Mouse (Mus musculus): ENCODE measurements around the gene Cat. TPM values are rescaled to one million over a fixed set of nuclear protein-coding genes. Genes with fewer than 3 reads are reported as not detected.
A peak's percentile ranks its signal among the peaks of the same experiment; 100 is the strongest.

Cat gene
- polyA plus RNA-seq, 1 experiment, result 60.3 TPM

GRCm38 (mm10) chr2:103425456-103426063 lies 59.4 kb downstream of the Cat start:
- TF ChIP-seq CTCF (IDR thresholded peaks at IDR 0.05; ENCODE audit: borderline replicate concordance, insufficient read depth, low read length) (no peak), POLR2A (IDR thresholded peaks at IDR 0.05; ENCODE audit: low read depth, low read length) (no peak)
- no peaks in the 10 kb centered on the region for H3K4me1 ChIP-seq (ENCODE audit: control insufficient read depth, insufficient read depth, low read length)
- no peak overlapping the region for H3K27ac ChIP-seq (ENCODE audit: insufficient read depth, low read length)
- no peak overlapping the region for H3K4me3 ChIP-seq (ENCODE audit: insufficient read depth, low read length)

GRCm38 (mm10) chr2:103424349-103425026 lies 60.5 kb downstream of the Cat start:
- Histone ChIP-seq H3K4me3 (ENCODE audit: insufficient read depth, low read length) (no peak overlapping the region), H3K27ac (ENCODE audit: insufficient read depth, low read length) (no peak overlapping the region), H3K4me1 (ENCODE audit: control insufficient read depth, insufficient read depth, low read length) (no peaks in the 10 kb centered on the region)
- TF ChIP-seq CTCF (IDR thresholded peaks at IDR 0.05; ENCODE audit: borderline replicate concordance, insufficient read depth, low read length), result peak; percentile 70; the same call in 1 of the 2 replicates
- TF ChIP-seq POLR2A (IDR thresholded peaks at IDR 0.05; ENCODE audit: low read depth, low read length), result no peak

GRCm38 (mm10) chr2:103423884-103424283 lies 61.1 kb downstream of the Cat start:
- TF ChIP-seq POLR2A (IDR thresholded peaks at IDR 0.05; ENCODE audit: low read depth, low read length), result no peak
- no peak for TF ChIP-seq CTCF (IDR thresholded peaks at IDR 0.05; ENCODE audit: borderline replicate concordance, insufficient read depth, low read length)
- no peak overlapping the region for H3K27ac ChIP-seq (ENCODE audit: insufficient read depth, low read length)
- H3K4me3 ChIP-seq (ENCODE audit: insufficient read depth, low read length), result no peak overlapping the region
- no peaks in the 10 kb centered on the region for H3K4me1 ChIP-seq (ENCODE audit: control insufficient read depth, insufficient read depth, low read length)

- TF ChIP-seq CTCF (IDR thresholded peaks at IDR 0.05; ENCODE audit: borderline replicate concordance, insufficient read depth, low read length) (no peak), POLR2A (IDR thresholded peaks at IDR 0.05; ENCODE audit: low read depth, low read length) (no peak)
- no peak overlapping the region for H3K27ac ChIP-seq (ENCODE audit: insufficient read depth, low read length)
- no peak overlapping the region for H3K4me3 ChIP-seq (ENCODE audit: insufficient read depth, low read length)
- H3K4me1 ChIP-seq (ENCODE audit: control insufficient read depth, insufficient read depth, low read length), result no peaks in the 10 kb centered on the region
Observed at GRCm38 (mm10) chr2:103420650-103421507, 64.1 kb downstream of the Cat start.

- TF ChIP-seq POLR2A (IDR thresholded peaks at IDR 0.05; ENCODE audit: low read depth, low read length) (no peak), CTCF (IDR thresholded peaks at IDR 0.05; ENCODE audit: borderline replicate concordance, insufficient read depth, low read length) (no peak)
- Histone ChIP-seq H3K4me1 (ENCODE audit: control insufficient read depth, insufficient read depth, low read length) (no peaks in the 10 kb centered on the region), H3K27ac (ENCODE audit: insufficient read depth, low read length) (no peak overlapping the region), H3K4me3 (ENCODE audit: insufficient read depth, low read length) (no peak overlapping the region)
Observed at GRCm38 (mm10) chr2:103415774-103416173, 69.2 kb downstream of the Cat start.

- no peak overlapping the region for H3K4me3 ChIP-seq (ENCODE audit: insufficient read depth, low read length)
- H3K4me1 ChIP-seq (ENCODE audit: control insufficient read depth, insufficient read depth, low read length), result no peaks in the 10 kb centered on the region
- no peak overlapping the region for H3K27ac ChIP-seq (ENCODE audit: insufficient read depth, low read length)
- TF ChIP-seq CTCF (IDR thresholded peaks at IDR 0.05; ENCODE audit: borderline replicate concordance, insufficient read depth, low read length), result no peak
- no peak for TF ChIP-seq POLR2A (IDR thresholded peaks at IDR 0.05; ENCODE audit: low read depth, low read length)
Observed at GRCm38 (mm10) chr2:103413381-103413780, 71.6 kb downstream of the Cat start.

- Histone ChIP-seq H3K4me1 (ENCODE audit: control insufficient read depth, insufficient read depth, low read length) (no peaks in the 10 kb centered on the region), H3K27ac (ENCODE audit: insufficient read depth, low read length) (no peak overlapping the region), H3K4me3 (ENCODE audit: insufficient read depth, low read length) (no peak overlapping the region)
- no peak for TF ChIP-seq POLR2A (IDR thresholded peaks at IDR 0.05; ENCODE audit: low read depth, low read length)
Observed at GRCm38 (mm10) chr2:103411816-103412215, 73.1 kb downstream of the Cat start.

GRCm38 (mm10) chr2:103411348-103411747 lies 73.6 kb downstream of the Cat start, which contains the start of gene Elf5:
Elf5 (plus strand) TSS chr2:103411688.
- no peak for TF ChIP-seq POLR2A (IDR thresholded peaks at IDR 0.05; ENCODE audit: low read depth, low read length)
- no peak for TF ChIP-seq CTCF (IDR thresholded peaks at IDR 0.05; ENCODE audit: borderline replicate concordance, insufficient read depth, low read length)
- Histone ChIP-seq H3K4me3 (ENCODE audit: insufficient read depth, low read length) (no peak within 1 kb of the TSS), H3K27ac (ENCODE audit: insufficient read depth, low read length) (no peak within 1 kb of the TSS), H3K4me1 (ENCODE audit: control insufficient read depth, insufficient read depth, low read length) (no peaks in the 10 kb centered on the region)

- TF ChIP-seq POLR2A (IDR thresholded peaks at IDR 0.05; ENCODE audit: low read depth, low read length), result no peak
- no peak for TF ChIP-seq CTCF (IDR thresholded peaks at IDR 0.05; ENCODE audit: borderline replicate concordance, insufficient read depth, low read length)
- Histone ChIP-seq H3K27ac (ENCODE audit: insufficient read depth, low read length) (no peak overlapping the region), H3K4me1 (ENCODE audit: control insufficient read depth, insufficient read depth, low read length) (no peaks in the 10 kb centered on the region), H3K4me3 (ENCODE audit: insufficient read depth, low read length) (no peak overlapping the region)
Observed at GRCm38 (mm10) chr2:103406239-103406638, 78.7 kb downstream of the Cat start.

Other genes starting within 250 kb of the Cat start
- gene Ehf, start 181.9 kb downstream of the Cat start, polyA plus RNA-seq (2011; ENCODE audit: insufficient read length, low read depth, missing spikeins), result not detected in 2 replicates
- gene Elf5, start 73.5 kb downstream of the Cat start, polyA plus RNA-seq (2011; ENCODE audit: insufficient read length, low read depth, missing spikeins), result not detected in 2 replicates
- 3.9 and 4.4 TPM in 2 replicates for gene Abtb2, start 81.2 kb upstream of the Cat start, polyA plus RNA-seq (2011; ENCODE audit: insufficient read length, low read depth, missing spikeins)